Mouse (Mus musculus) ZHBTc4 (cell line): Measurements from ENCODE around the gene Fam228a.
"Not testable (repeated sequence)": the region's sequence is repeated elsewhere in the genome, so short reads cannot be mapped to it uniquely, and the experiment has no call there.

Experiments
- DNase-seq: peaks from one replicate; pipeline ENCODE4 v3.0.0-alpha.2; 2011; ENCODE audit warnings: low read depth, low spot score

The Fam228a gene

DNA sequence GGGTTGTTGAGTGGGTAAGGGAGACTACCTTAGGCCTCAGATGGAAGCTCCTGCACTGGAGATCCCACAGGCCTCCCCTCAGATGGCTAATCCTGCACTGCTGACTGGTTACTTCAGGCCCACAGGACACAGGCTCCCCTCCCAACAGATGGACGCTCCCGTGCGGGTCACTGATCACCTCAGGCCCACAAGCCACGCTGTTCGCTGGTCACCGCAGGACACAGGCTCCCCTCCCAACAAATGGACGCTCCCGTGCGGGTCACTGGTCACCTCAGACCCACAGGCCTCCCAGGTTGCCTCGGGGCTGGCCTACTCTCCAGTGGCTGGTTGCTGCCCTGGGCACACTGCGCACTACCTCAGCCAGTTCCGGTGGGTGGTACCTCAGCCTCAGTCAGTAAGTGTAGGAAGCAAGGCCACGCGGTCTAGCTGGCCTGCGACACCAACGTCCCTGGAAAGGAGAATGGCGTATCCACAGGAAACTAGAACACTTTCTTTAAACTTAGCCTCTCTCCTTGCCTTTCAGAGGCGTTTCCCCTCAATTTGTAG, at the start of gene Fam228a:
Gene Fam228a, minus strand, starts transcription at position 400 of the 546 bp plus-strand sequence.
- DNase-seq: peak; percentile 21

- DNase-seq: no peak
These were observed 46.2 kb upstream of the Fam228a start for GRCm38 (mm10) chr12:4784466-4784865.

DNA sequence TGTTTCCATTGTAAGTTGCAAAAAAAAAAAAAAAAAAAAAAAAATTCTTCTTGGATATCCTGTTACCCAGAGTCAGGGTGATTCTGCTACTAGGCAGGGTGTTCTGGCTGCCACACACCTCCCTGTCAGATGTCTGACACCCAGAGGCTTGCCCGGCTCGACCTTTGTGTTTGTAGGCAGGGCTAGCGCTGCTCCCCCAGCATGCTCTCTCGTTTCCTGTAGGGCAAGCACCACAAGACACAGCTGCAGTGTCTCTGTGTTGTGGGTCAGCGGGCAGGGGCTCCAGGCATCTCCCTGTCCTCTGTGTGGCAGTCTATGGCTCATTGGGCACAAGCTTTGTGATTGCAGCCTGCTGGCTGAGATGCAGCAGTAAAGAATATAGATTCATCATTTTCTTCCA, 45.4 kb upstream of the Fam228a start:
- DNase-seq: no peak

- DNase-seq: not testable (repeated sequence)
These were observed 43.6 kb upstream of the Fam228a start for GRCm38 (mm10) chr12:4781725-4782404.

- DNase-seq: no peak
These were observed 43.0 kb upstream of the Fam228a start for GRCm38 (mm10) chr12:4781270-4781669.

DNA sequence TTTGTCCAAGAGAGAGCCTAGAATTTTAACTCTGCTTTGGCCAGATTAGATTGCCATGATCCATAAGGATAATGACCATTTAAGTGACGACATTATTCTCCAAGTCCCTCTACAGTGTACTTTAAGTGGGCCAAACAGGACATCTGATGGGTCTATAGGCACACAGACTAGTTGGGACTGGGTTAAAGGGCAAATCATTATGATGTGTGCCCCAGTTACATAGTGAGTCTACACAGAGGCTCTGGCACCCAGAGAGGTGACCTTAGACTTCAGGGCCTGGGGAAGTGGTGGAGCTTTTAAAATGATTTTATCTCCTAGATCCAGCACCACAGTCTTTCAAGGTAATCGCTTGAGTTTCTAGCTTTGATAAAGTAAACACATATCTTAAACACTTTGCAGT, 42.0 kb upstream of the Fam228a start:
- no peak for DNase-seq

DNA sequence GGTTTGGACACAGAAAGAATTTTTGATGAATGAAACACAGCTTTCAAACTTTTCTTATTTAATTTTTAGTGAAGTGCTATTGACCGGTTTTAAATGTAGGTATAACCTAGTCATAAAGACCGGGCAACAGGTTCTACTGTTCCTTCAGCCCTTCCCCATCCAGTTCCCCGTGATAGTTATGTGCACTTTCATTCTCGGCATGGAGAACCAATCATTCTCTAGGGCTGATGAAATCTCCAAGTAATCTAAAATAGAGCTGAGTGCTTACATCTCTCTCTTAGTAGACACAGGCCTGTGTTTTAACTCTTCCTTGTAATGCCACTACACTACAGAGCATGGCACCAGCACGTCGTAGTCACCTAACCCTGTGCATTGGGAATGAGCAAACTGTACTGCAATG, 39.5 kb upstream of the Fam228a start:
- DNase-seq: no peak

- DNase-seq: no peak
These were observed 37.3 kb upstream of the Fam228a start for GRCm38 (mm10) chr12:4775588-4775949.

- no peak for DNase-seq
These were observed 36.8 kb upstream of the Fam228a start for GRCm38 (mm10) chr12:4774895-4775587.

DNA sequence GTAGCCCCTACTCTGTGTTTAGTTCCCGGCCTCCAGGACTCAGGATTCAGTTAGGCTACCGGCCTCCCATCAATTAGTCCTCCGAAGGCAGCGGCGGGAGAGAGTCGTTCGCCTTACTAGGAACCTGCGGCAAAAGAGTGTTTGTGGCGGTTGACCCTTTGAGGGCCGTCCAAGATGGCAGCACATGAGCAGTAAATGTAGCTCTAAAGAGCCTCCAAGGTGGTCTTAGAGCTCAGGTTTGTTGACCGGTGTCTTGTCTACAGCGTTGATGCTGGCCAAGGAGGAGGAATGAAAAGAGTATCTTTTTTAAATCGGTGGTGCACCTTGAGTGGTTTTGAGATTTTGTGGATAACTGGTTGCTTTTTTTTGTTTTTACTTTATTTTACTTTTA, 31.1 kb upstream of the Fam228a start:
- no peak for DNase-seq

- DNase-seq: peak; percentile 97
These were observed 30.5 kb upstream of the Fam228a start, which contains the start of the genes Pfn4 and Fam228b for GRCm38 (mm10) chr12:4768492-4769332. TSS of gene Pfn4 (plus strand) at chr12:4769022. TSS of gene Fam228b (minus strand) at chr12:4769267.

GRCm38 (mm10) chr12:4757060-4757459, 18.8 kb upstream of the Fam228a start:
- no peak for DNase-seq

GRCm38 (mm10) chr12:4754451-4754850, 16.2 kb upstream of the Fam228a start:
- DNase-seq: not testable (repeated sequence)

- no peak for DNase-seq
These were observed 6.3 kb upstream of the Fam228a start for GRCm38 (mm10) chr12:4744486-4744885.

- DNase-seq: no peak
These were observed 4.0 kb upstream of the Fam228a start for GRCm38 (mm10) chr12:4742183-4742582.

DNA sequence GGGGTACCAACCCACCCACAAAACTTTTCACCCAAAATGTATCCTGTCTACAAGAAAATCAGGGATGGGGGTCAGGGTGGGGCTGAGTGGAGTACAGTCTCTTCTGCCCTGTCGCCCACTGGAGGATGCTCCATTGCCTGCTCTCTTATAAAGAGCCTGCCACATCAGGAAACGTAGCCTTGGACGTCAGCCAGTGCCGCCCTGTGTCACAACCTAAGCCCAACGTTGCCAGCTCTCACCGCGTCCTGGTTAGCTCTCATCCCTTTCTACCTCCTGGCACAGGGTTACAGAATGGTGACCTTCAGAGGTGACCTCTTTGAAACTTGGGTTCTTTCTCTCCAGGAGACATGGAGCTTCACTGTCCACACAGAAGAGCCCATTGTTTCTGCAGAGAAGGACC, 2.6 kb upstream of the Fam228a start:
- DNase-seq: no peak

DNA sequence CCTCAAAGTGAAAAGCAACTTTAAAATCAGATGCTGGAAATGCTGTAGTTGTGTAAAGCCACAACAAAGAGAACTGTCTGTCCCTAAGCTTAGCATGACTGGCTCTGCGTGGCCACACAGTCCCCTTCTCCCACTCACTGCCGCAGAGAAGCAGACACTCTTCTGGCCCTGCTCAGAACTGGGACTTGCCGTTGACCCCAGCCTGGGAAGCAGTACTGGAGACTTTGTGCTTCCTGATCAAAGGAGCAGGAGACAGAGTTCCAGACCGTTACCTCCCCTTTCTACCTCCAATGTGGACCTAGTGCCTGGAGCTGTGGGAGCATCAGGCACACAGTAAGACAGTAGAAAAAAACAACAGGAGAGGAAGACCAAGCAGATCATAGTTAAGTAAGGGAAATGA, 5.9 kb downstream of the Fam228a start:
- DNase-seq: no peak

GRCm38 (mm10) chr12:4731629-4732028, 6.6 kb downstream of the Fam228a start:
- DNase-seq: no peak

GRCm38 (mm10) chr12:4729165-4729564, 9.1 kb downstream of the Fam228a start:
- DNase-seq: peak; percentile 63

- DNase-seq: peak; percentile 94
These were observed 18.2 kb downstream of the Fam228a start for GRCm38 (mm10) chr12:4719762-4720754.
